Mouse (Mus musculus): ENCODE measurements around the gene Anapc11. TPM values are rescaled to one million over a fixed set of nuclear protein-coding genes. Genes with fewer than 3 reads are reported as not detected.

Gene Anapc11
- total and polyA plus RNA-seq, 3 experiments: 57.0 to 145 (median 108) TPM

DNA sequence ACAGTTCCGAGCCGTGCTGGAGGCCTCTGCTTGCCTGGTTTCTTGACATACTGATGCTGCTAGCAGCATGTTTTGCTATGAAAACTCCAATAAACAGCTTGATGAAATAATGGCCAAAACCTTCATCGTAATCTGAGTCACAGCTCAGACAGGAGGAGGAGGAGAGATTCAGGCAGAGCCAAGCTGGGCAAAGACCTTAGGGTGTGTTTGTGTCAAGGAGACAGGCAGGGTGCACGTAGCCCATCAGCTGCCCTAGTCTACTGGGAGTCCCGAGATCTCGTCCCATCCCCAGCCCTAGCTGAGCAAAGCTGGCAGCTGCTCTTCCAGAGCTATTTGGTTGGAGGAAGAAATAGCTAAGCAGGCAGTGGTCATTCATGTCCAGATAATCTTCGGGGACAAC is 7.4 kb downstream of the Anapc11 start:
- H3K79me2 ChIP-seq (replicated peaks; ENCODE audit: control insufficient read depth, extremely low read depth, insufficient read depth, poor library complexity, severe bottlenecking): no peaks in the 10 kb centered on the region
- no peak overlapping the region for H3K9ac ChIP-seq (ENCODE audit: insufficient read depth, low read depth)
- TF ChIP-seq UBTF (IDR thresholded peaks at IDR 0.05; ENCODE audit: low read depth, low read length) (no peak), BHLHE40 (IDR thresholded peaks at IDR 0.05; ENCODE audit: low read depth, low read length) (no peak), HCFC1 (IDR thresholded peaks at IDR 0.05; ENCODE audit: low read depth, low read length) (no peak), EP300 (IDR thresholded peaks at IDR 0.05; ENCODE audit: low read length) (no peak), MYC (IDR thresholded peaks at IDR 0.05; ENCODE audit: low read depth, low read length) (no peak), ZNF384 (IDR thresholded peaks at IDR 0.05; ENCODE audit: low read depth, low read length) (no peak), MAFK (IDR thresholded peaks at IDR 0.05; ENCODE audit: insufficient replicate concordance, low read length) (no peak), SIN3A (IDR thresholded peaks at IDR 0.05; ENCODE audit: low read length) (no peak), IRF4 (IDR thresholded peaks at IDR 0.05; ENCODE audit: low read depth, low read length) (no peak), NRF1 (IDR thresholded peaks at IDR 0.05; ENCODE audit: low read depth, low read length) (no peak), RCOR1 (conservative IDR thresholded peaks at IDR 0.05; ENCODE audit: low read depth, low read length) (no peak), MXI1 (IDR thresholded peaks at IDR 0.05; ENCODE audit: low read depth, low read length) (no peak), KAT2A (IDR thresholded peaks at IDR 0.05; ENCODE audit: insufficient replicate concordance, low read length) (no peak)
- peaks cover 0 to 10% of the 10 kb centered on the region in 2 experiments; a peak in 2 of 4 replicates for H3K4me1 ChIP-seq (ENCODE audit: control insufficient read depth in 1 of 2, insufficient read depth in 2 of 2)
- no peak overlapping the region for H3K27ac ChIP-seq (ENCODE audit: insufficient read depth, low read depth)
- dilution Hi-C loops (cut with MboI; ENCODE audit: extremely low pct_ligation_motif_present, extremely low pct_unique_long_range_greater_than_20kb, low sequenced_read_pairs) (no loop called here), in situ Hi-C loops (cut with MboI; ENCODE audit: low pct_ligation_motif_present, low pct_unique_long_range_greater_than_20kb, low sequenced_read_pairs) (no loop called here)
- DNase-seq (ENCODE audit: extremely low read depth): no peak
- no peaks in the 10 kb centered on the region for H3K9me3 ChIP-seq (replicated peaks; ENCODE audit: low read length)
- no peaks in the 10 kb centered on the region for H3K27me3 ChIP-seq (replicated peaks)
- peaks cover 63 to 95% of the 10 kb centered on the region in 2 experiments for H3K36me3 ChIP-seq (replicated peaks in 1 of 2; ENCODE audit: control insufficient read depth in 1 of 2, insufficient read depth in 1 of 2, low read length in 1 of 2)
- no peak overlapping the region for H3K4me2 ChIP-seq (ENCODE audit: insufficient read depth, low read depth, poor library complexity, severe bottlenecking)
- no peak overlapping the region for H3K4me3 ChIP-seq (replicated peaks in 1 of 3; ENCODE audit: low read depth in 2 of 3, low read length in 2 of 3, poor library complexity in 1 of 3)

GRCm38 (mm10) chr11:120606764-120607163 is 8.5 kb downstream of the Anapc11 start:
- in situ Hi-C loops (cut with MboI; ENCODE audit: low pct_ligation_motif_present, low pct_unique_long_range_greater_than_20kb, low sequenced_read_pairs): no loop called here
- peaks cover 70 to 99% of the 10 kb centered on the region in 2 experiments for H3K36me3 ChIP-seq (replicated peaks in 1 of 2; ENCODE audit: control insufficient read depth in 1 of 2, insufficient read depth in 1 of 2, low read length in 1 of 2)

More at GRCm38 (mm10) chr11:120606764-120607163, 8.5 kb downstream of the Anapc11 start:
- Histone ChIP-seq H3K4me3 (replicated peaks in 1 of 3; ENCODE audit: low read depth in 2 of 3, low read length in 2 of 3, poor library complexity in 1 of 3) (no peak overlapping the region), H3K27ac (ENCODE audit: insufficient read depth, low read depth) (no peak overlapping the region), H3K79me2 (replicated peaks; ENCODE audit: control insufficient read depth, extremely low read depth, insufficient read depth, poor library complexity, severe bottlenecking) (no peaks in the 10 kb centered on the region), H3K4me1 (ENCODE audit: control insufficient read depth in 1 of 2, insufficient read depth in 2 of 2) (peaks cover 0 to 6% of the 10 kb centered on the region in 2 experiments; a peak in 2 of 4 replicates), H3K27me3 (replicated peaks) (no peaks in the 10 kb centered on the region), H3K9me3 (replicated peaks; ENCODE audit: low read length) (no peaks in the 10 kb centered on the region), H3K4me2 (ENCODE audit: insufficient read depth, low read depth, poor library complexity, severe bottlenecking) (no peak overlapping the region), H3K9ac (ENCODE audit: insufficient read depth, low read depth) (no peak overlapping the region)
- dilution Hi-C loops (cut with MboI; ENCODE audit: extremely low pct_ligation_motif_present, extremely low pct_unique_long_range_greater_than_20kb, low sequenced_read_pairs): no loop called here
- no peak for TF ChIP-seq SMC3 (IDR thresholded peaks at IDR 0.05; ENCODE audit: low read depth, low read length)
- TF ChIP-seq BHLHE40 (IDR thresholded peaks at IDR 0.05; ENCODE audit: low read depth, low read length): no peak
- TF ChIP-seq ZC3H11A (IDR thresholded peaks at IDR 0.05; ENCODE audit: low read depth, low read length): no peak
- TF ChIP-seq MAX (IDR thresholded peaks at IDR 0.05; ENCODE audit: low read length): no peak
- TF ChIP-seq ETS1 (conservative IDR thresholded peaks at IDR 0.05; ENCODE audit: low read depth, low read length): no peak
- TF ChIP-seq USF1 (IDR thresholded peaks at IDR 0.05; ENCODE audit: low read depth, low read length): no peak
- TF ChIP-seq EP300 (IDR thresholded peaks at IDR 0.05; ENCODE audit: low read length): no peak
- DNase-seq (ENCODE audit: extremely low read depth): no peak

Data from CH12.LX (cell line).